Comparison of ENCODE assay signal across 7 mouse cellular contexts in genomic region chr6:51170414-51170813, GRCm38 (mm10).
DNase-seq lines count a peak whose midpoint lies in the region; ATAC-seq and TF ChIP-seq lines count a peak whose summit lies in the region.

No protein-coding gene starts in this region.

- WGBS in limb, embryonic 12.5 days = under 1% methylated on average over 11 of the region's 11 CpGs
- WGBS in midbrain, embryonic 13.5 days = under 1% methylated on average over 11 of the region's 11 CpGs

- H3K9me3 ChIP-seq in limb, embryonic 12.5 days = no peaks in the 10 kb centered on the region
- H3K9me3 ChIP-seq in midbrain, embryonic 13.5 days = no peaks in the 10 kb centered on the region

- H3K4me3 ChIP-seq in embryonic fibroblast, embryonic 13.5 days (ENCODE audit: insufficient read depth, low read length) = no peak overlapping the region
- H3K4me3 ChIP-seq in limb, embryonic 12.5 days (replicated peaks) = peak overlapping the region; percentile 36
- H3K4me3 ChIP-seq in midbrain, embryonic 13.5 days (replicated peaks) = no peak overlapping the region

- H3K36me3 ChIP-seq in limb, embryonic 12.5 days = no peaks in the 10 kb centered on the region
- no peaks in the 10 kb centered on the region for H3K36me3 ChIP-seq in midbrain, embryonic 13.5 days

- TF ChIP-seq CTCF in embryonic fibroblast, embryonic 13.5 days (IDR thresholded peaks at IDR 0.05; ENCODE audit: borderline replicate concordance, insufficient read depth, low read length) = peak; percentile 32; the same call in 1 of the 2 replicates

- no peak for TF ChIP-seq POLR2A in embryonic fibroblast, embryonic 13.5 days (IDR thresholded peaks at IDR 0.05; ENCODE audit: low read depth, low read length)

- peaks cover 6% of the 10 kb centered on the region; the same call in 1 of the 2 replicates for H3K4me1 ChIP-seq in embryonic fibroblast, embryonic 13.5 days (ENCODE audit: control insufficient read depth, insufficient read depth, low read length)
- peaks cover 53% of the 10 kb centered on the region for H3K4me1 ChIP-seq in limb, embryonic 12.5 days (replicated peaks)
- H3K4me1 ChIP-seq in midbrain, embryonic 13.5 days (replicated peaks) = peaks cover 47% of the 10 kb centered on the region

- 0 out of 2 replicates have a peak, but pooled peaks cover 4% of the 10 kb centered on the region for H3K27me3 ChIP-seq in limb, embryonic 12.5 days
- peaks cover 44% of the 10 kb centered on the region for H3K27me3 ChIP-seq in midbrain, embryonic 13.5 days

- peak overlapping the region; percentile 72 for H3K4me2 ChIP-seq in limb, embryonic 12.5 days
- H3K4me2 ChIP-seq in midbrain, embryonic 13.5 days (replicated peaks) = no peak overlapping the region

- ATAC-seq in CD4-positive, CD25-positive, alpha-beta regulatory T cell, adult 4 months = peak; percentile 60
- ATAC-seq in limb, embryonic 12.5 days (ENCODE audit: insufficient number of reproducible peaks, insufficient read depth, low FRiP score, low TSS enrichment, low read depth) = no peak
- no peak for ATAC-seq in midbrain, embryonic 13.5 days

- peak; percentile 43 for DNase-seq in MN1 (ENCODE audit: low spot score)
- peak; percentile 85 for DNase-seq in heart, postnatal 4 days
- DNase-seq in thymus, postnatal 0 days (ENCODE audit: low spot score) = peak; percentile 50

- peak overlapping the region; percentile 60 for H3K9ac ChIP-seq in limb, embryonic 12.5 days (replicated peaks)
- H3K9ac ChIP-seq in midbrain, embryonic 13.5 days (replicated peaks) = no peak overlapping the region

- peak overlapping the region; percentile 98 for H3K27ac ChIP-seq in embryonic fibroblast, embryonic 13.5 days (ENCODE audit: insufficient read depth, low read length)
- peak overlapping the region; percentile 87 for H3K27ac ChIP-seq in limb, embryonic 12.5 days
- peak overlapping the region; percentile 69 for H3K27ac ChIP-seq in midbrain, embryonic 13.5 days
